Mouse (Mus musculus) Patski (cell line): ENCODE data around the gene Spink8. TPM values are rescaled to one million over a fixed set of nuclear protein-coding genes. Genes with fewer than 3 reads are reported as not detected.

Source experiments
- ATAC-seq: fragments of 100-300 bp; one replicate; pipeline ENCODE4 v1.8.0; 2021
- CTCF ChIA-PET: fragments of 350-600 bp; sonication (Branson Sonifier 250); formaldehyde crosslinking; loops from one replicate; lab custom pipeline; 2022; ENCODE audit warnings: inconsistent platforms; lab: Charles Lee
- POLR2A ChIA-PET: fragments of 350-600 bp; sonication (Branson Sonifier 250); formaldehyde crosslinking; loops from one replicate; lab custom pipeline; 2022; ENCODE audit warnings: antibody characterized with exemption, inconsistent platforms; lab: Charles Lee
- DNase-seq: peaks from one replicate; pipeline ENCODE4 v3.0.0-alpha.2; 2011; ENCODE audit warnings: low read depth, low spot score
- H3K27me3 ChIP-seq: fragments of 371-371 bp; one replicate; pipeline ENCODE4 v1.5.1; 2021
- CTCF ChIP-seq: fragments of 100-300 bp; IDR thresholded peaks from one replicate; pipeline ENCODE4 v1.5.1; 2021
- in situ Hi-C: fragments of 300-500 bp; cut with MboI; formaldehyde crosslinking; loops from 3 replicates; pipeline ENCODE4 v1.11.1; 2018; ENCODE audit warnings: low pct_unique_long_range_greater_than_20kb, mixed read lengths
- polyA plus RNA-seq: library from polyadenylated mRNA; unstranded; gene quantifications from one replicate; pipeline ENCODE4 v1.2.3, GENCODE M21; 2021

The Spink8 gene
- polyA plus RNA-seq, 1 experiment from 2014 or later: not detected

DNA sequence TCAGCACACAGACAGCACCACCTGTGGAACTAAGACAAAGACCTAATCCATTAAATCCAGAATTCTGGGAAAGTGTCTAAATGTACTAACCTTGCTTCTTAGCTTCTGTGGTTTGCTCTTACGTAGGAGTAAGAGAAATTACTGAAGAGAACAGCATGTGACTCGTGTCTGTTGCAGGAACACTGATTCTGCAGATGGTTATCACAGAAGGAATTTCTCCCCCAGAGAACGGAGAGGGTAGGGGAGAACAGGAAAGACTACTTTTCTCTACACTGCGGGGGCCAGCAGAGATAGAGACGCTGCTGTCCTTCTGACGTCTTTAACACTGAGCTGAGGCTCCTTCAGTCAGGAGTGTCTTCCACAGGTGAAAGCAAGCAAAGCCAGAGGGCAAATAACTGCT, 4.3 kb downstream of the Spink8 start:
- no peaks in the 10 kb centered on the region for H3K27me3 ChIP-seq
- ATAC-seq (no peak), DNase-seq (no peak)
- ChIA-PET POLR2A (no interaction called here), CTCF (interaction anchor here (1.2 kb wide), 1 partner anchor 16 kb away, joined by 3 read pairs; no protein-coding TSS in a partner anchor)
- TF ChIP-seq CTCF: no peak
- in situ Hi-C loops: no loop called here

DNA sequence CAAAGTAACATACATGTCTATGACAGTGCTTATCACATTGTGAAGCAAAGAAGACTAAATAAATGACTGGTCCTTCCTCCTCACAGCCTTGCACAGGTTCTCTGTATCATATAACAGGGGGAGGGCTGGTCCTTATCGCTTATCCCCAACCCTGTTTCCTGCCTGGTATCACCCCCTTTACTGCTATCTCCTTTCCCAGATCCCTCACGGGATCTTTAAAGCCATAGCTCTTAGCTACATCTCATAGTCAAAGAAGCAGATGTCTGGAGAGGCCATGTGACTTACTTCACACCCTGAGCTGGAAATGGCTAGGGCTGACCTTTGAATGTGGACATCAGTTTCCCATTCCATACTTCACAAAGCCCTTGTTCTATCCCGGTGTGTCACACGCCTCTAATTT, 13.7 kb downstream of the Spink8 start:
- in situ Hi-C loops: no loop called here
- CTCF ChIA-PET: no interaction called here
- no peak for ATAC-seq

DNA sequence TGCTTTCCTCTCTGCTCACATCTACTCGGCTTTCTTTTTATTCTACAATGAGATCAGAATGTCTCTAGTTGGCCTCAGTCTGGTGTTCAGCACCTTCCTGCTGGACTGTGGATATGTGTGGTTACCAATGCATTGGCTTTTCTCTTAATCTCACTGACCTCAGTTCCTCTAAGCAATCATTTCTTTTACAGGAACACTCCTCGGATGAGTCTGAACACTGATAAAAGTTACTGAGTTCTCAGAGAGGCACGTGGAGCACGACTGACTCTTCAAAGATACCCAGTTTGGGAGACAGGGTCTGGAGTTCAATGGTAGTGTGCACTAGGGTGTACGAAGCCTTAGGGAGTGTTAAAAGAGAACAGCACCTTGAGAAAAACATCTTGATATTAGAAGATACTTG, 14.1 kb downstream of the Spink8 start:
- POLR2A ChIA-PET: no interaction called here

More for the DNA sequence above, 13.7 kb downstream of the Spink8 start:
- no peak for TF ChIP-seq CTCF
- DNase-seq: no peak
- POLR2A ChIA-PET: no interaction called here
- peaks cover 4% of the 10 kb centered on the region for H3K27me3 ChIP-seq

DNA sequence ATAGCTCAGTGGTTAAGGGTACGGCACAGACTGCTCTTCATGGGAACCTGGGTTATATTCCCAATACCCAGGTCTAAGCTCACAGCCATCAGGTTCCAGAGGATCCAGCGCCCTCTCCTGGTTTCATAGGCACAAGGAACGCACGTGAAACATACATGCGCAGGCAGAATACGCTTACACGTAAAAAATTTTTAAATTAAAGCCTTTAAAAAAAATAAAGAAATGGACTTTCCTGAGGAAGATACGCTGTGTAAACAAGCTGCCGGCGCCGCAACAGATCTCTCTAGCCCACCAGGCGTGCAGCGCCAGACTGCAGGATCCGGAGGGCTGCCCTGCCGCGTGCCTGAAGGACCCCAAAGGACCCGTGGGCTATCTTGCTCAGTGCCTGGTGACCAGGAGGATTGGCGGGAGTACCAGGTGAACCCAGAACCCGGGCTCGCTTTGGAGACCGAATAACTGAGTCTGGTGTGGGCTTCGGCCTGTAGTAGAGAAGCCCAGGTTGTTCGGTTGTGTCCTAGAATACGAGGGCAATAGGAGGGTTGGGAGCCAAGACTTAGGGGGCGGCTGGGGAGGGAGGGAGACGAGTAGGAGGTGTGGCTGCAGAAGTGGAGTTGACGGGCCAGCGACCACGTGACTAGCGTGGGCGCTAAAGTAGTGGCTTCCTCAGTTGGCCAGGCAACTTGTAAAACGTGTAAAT, 20.5 kb downstream of the Spink8 start, which contains the start of gene Nme6:
Gene Nme6 (plus strand): TSS at position 359 of the 697 bp plus-strand sequence.
- TF ChIP-seq CTCF: peak; percentile 91
- peak; percentile 42 for DNase-seq
- H3K27me3 ChIP-seq: no peaks in the 10 kb centered on the region
- CTCF ChIA-PET: interaction anchor here (0.6 to 1.4 kb wide), 6 partner anchors 10 to 147 kb away, joined by 3 to 5 read pairs (median 4); no protein-coding TSS in a partner anchor
- peak; percentile 92 for ATAC-seq
- POLR2A ChIA-PET: interaction anchor here (1.7 kb wide), 1 partner anchor 13 kb away, joined by 7 read pairs; no protein-coding TSS in a partner anchor
- in situ Hi-C loops: no loop called here

More for the DNA sequence above, 14.1 kb downstream of the Spink8 start:
- H3K27me3 ChIP-seq: peaks cover 4% of the 10 kb centered on the region
- CTCF ChIA-PET: no interaction called here
- DNase-seq: no peak
- no peak for TF ChIP-seq CTCF
- in situ Hi-C loops: no loop called here
- no peak for ATAC-seq

- ATAC-seq (peak; percentile 25), DNase-seq (no peak)
- POLR2A ChIA-PET: interaction anchor here (1.7 kb wide), 1 partner anchor 12 kb away, joined by 7 read pairs; no protein-coding TSS in a partner anchor
- CTCF ChIA-PET: interaction anchor here (1.2 kb wide), 1 partner anchor 34 kb away, joined by 3 read pairs; no protein-coding TSS in a partner anchor
- in situ Hi-C loops: no loop called here
- TF ChIP-seq CTCF: no peak
- no peaks in the 10 kb centered on the region for H3K27me3 ChIP-seq
Observed at GRCm38 (mm10) chr9:109833088-109833412, 21.0 kb downstream of the Spink8 start.

GRCm38 (mm10) chr9:109849312-109849758, 37.3 kb downstream of the Spink8 start, which contains the start of gene Camp:
TSS of gene Camp (minus strand) at chr9:109849617.
- DNase-seq (no peak), ATAC-seq (no peak)
- no peak for TF ChIP-seq CTCF
- ChIA-PET CTCF (no interaction called here), POLR2A (no interaction called here)
- in situ Hi-C loops: no loop called here
- no peaks in the 10 kb centered on the region for H3K27me3 ChIP-seq

DNA sequence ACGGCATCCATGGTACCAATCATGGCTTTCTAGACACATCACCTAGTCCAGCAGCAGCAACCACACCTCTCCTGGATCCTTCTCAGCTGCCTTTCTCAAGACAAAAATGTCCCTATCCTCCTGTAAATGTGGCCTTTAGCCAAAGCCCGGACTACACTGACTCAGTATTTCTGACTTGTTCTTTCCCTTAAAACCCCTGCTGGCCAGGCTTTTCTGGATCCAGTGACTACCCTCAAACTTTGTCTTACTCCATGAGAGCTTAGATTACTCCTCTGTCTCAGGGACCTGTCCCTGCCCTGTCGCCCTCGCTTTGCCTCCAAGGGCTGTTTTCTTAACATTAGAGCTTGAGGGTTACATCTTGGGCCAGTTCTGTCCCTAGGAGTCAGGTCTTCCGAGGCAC, 38.0 kb downstream of the Spink8 start:
- ChIA-PET CTCF (interaction anchor here (1.2 kb wide), 1 partner anchor 12 kb away, joined by 3 read pairs; no protein-coding TSS in a partner anchor), POLR2A (interaction anchor here (1.5 kb wide), 1 partner anchor 8 kb away, joined by 3 read pairs; no protein-coding TSS in a partner anchor)
- ATAC-seq: no peak
- no peak for DNase-seq
- in situ Hi-C loops: no loop called here
- no peaks in the 10 kb centered on the region for H3K27me3 ChIP-seq
- TF ChIP-seq CTCF: no peak

GRCm38 (mm10) chr9:109854341-109854740, 42.3 kb downstream of the Spink8 start:
- CTCF ChIA-PET: no interaction called here
- DNase-seq (no peak), ATAC-seq (no peak)
- POLR2A ChIA-PET: no interaction called here
- no peaks in the 10 kb centered on the region for H3K27me3 ChIP-seq
- TF ChIP-seq CTCF: no peak
- in situ Hi-C loops: no loop called here

- no peak for TF ChIP-seq CTCF
- no peaks in the 10 kb centered on the region for H3K27me3 ChIP-seq
- ChIA-PET CTCF (no interaction called here), POLR2A (no interaction called here)
- in situ Hi-C loops: no loop called here
- no peak for DNase-seq
- no peak for ATAC-seq
Observed at GRCm38 (mm10) chr9:109855947-109856346, 43.9 kb downstream of the Spink8 start.

GRCm38 (mm10) chr9:109862397-109863044, 50.4 kb downstream of the Spink8 start:
- ATAC-seq (peak; percentile 82), DNase-seq (no peak)
- H3K27me3 ChIP-seq: no peaks in the 10 kb centered on the region
- ChIA-PET CTCF (interaction anchor here (0.7 to 1.3 kb wide), 5 partner anchors 9 to 38 kb away, joined by 3 read pairs; no protein-coding TSS in a partner anchor), POLR2A (no interaction called here)
- in situ Hi-C loops: loop anchor here (10.0 kb wide), 1 partner anchor 168 kb away; no protein-coding TSS in a partner anchor
- peak; percentile 90 for TF ChIP-seq CTCF

GRCm38 (mm10) chr9:109863085-109863484, 51.0 kb downstream of the Spink8 start:
- CTCF ChIA-PET: interaction anchor here (1.3 kb wide), 2 partner anchors 12 to 38 kb away, joined by 3 read pairs; no protein-coding TSS in a partner anchor
- ATAC-seq: no peak
- no peak for DNase-seq
- no peaks in the 10 kb centered on the region for H3K27me3 ChIP-seq
- POLR2A ChIA-PET: no interaction called here
- TF ChIP-seq CTCF: no peak
- in situ Hi-C loops: loop anchor here (10.0 kb wide), 1 partner anchor 168 kb away; no protein-coding TSS in a partner anchor
